Mouse (Mus musculus): Measurements from ENCODE around the gene Ccdc107.
A peak's percentile ranks its signal among the peaks of the same experiment; 100 is the strongest.

Gene Ccdc107

DNA sequence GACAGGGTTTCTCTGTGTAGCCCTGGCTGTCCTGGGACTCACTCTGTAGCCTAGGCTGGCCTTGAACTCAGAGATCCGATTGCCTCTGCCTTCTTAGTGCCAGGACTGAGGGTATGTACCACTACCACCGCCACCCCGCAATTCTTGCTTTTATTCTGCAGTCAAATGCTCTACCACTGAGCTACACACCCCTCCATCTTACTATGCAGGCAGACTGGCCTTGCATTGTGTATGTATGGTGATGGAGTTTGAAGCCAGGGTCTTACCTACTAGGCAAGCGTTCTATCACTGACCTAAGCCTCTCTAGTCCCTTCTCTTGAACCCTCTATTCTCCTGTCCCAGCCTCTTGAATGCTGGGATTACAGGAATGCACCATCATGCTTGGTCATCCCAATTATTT lies 20.6 kb downstream of the Ccdc107 start:
- no peak for DNase-seq (ENCODE audit: low read depth)

DNA sequence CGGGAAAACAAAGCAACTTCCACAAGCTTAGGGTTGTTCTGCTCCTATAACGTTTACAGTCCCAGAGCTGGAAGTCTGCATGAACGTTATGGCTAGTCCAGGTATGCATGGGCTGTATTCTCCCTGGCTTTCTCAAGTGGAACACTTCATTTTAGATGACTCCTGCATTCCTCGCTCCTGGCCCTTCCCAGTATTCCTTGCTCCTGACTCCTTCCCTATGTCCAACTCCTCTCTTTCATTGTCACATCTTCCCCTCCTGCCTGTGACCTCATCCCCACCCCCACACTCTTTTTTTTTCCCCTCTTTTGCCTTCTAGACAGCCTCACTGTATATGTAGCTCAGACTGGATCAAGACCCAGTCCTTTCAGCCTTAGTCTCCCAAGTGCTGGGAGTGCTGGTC lies 21.1 kb downstream of the Ccdc107 start:
- DNase-seq (ENCODE audit: low read depth) = no peak

DNA sequence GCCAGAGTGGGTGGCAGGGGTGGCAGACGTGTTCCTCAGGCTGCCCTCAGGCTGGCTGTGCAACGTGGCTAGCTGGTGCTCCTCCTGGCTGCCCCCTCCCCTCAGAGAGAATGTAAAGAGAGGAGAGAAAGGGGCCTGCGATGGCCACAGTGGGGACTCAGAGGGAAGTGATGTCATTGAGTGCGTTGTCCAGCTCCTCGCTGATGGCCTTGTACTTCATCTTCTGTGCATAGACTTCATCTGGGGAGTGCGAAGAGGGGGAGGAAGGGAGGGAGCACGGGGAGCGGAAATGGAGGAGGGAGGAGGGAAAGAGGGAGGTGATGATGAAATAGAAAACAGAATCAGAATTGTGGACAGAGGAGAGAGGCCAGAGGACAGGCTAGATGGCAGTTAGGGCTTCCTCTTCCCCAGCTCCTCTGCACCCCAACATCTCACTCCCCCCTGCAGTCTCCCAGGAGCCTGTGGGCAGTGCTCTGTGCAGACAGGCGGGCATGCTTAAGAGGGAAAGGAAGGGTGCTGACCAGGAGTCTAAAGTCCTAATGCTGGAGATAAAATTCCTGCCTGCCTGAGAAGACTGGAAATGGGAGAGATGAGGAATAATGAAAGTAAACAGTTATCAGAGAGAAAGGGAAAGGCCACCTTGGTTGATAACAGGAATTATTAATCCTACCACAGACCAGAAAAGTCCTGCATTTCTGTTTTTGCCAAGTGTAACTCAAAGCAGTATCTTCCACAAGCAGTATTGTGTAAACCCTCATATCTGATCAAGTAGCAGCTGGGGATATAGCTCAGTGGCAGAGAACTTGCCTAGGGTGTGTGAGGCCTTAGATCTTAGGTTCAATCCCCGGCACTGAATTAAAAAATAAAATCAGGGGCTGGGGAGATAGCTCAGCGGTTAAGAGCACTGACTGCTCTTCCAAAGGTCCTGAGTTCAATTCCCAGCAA lies 23.3 kb downstream of the Ccdc107 start:
- peak; percentile 68 for DNase-seq (ENCODE audit: low read depth)

DNA sequence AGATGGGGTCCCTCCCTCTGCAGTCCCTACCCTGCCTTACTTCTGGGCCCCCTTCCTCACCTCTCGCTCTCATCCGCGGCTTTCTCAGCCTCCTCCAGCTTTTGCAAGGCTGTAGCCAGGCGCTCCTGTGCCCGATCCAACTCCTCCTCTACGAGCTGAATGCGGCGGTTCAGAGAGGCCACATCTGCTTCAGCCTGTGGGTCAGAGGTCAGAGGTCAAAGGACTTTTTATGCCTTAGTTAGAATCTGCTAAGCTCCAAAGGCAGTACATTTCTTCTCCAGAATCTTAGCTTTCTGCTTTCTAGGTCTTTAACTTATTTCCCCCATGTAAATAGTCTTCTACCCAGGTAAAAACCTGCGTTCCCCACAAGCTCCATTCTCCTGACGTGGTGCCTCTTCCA lies 26.9 kb downstream of the Ccdc107 start:
- DNase-seq (ENCODE audit: low read depth) = no peak

DNA sequence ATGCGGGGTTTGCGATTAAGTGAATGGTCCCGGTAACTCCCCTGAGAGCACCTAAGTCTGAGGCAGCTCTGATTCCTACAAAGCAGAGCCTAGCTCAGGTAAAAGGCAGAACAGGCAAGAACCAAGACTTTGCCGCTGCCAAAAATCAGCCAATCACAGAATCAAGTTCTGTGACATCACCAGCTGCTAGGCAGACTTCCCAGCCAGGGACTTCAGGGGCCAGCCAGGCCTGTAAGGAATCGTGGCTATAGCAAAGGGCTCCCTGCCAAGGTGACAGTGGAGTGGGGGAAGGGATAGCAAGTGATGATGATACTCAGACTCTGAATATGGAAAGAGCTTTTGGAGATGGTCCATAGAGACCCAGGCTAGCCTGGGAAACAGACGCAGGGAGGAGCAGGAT lies 27.3 kb downstream of the Ccdc107 start:
- peak; percentile 80 for DNase-seq (ENCODE audit: low read depth)

DNA sequence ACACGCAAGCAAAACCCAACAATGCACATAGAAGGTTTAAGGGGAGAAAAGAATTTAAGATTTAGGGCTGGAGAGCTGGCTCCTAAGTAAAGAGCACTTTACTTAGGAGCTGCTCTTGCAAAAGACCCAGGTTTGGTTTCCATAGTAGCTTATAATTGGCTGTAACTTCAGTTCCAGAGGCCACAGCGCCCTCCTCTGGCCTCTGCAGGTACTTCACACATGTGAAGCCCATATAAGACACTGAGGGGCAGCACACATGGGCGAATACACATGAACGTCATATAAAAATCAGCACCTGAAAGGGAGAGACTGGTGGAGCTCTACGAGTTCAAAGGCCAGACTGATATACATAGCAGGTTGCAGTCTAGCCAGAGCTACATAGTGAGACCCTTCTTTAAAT lies 35.2 kb downstream of the Ccdc107 start:
- peak; percentile 70 for DNase-seq (ENCODE audit: low read depth)

DNA sequence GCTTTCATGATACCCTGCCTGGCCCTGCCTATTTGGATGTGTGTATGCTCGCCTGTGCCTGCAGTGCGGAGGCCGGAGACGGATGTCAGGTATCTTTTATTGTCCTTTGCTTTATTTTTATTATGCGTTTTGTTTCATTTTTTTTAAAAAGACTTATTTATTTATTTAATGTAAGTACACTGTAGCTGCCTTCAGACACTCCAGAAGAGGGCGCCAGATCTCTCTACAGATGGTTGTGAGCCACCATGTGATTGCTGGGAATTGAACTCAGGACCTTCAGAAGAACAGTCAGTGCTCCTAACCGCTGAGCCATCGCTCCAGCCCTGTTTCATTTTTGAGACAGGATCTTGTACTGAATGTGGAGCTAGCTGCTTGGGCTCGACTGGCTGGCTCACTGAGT lies 35.8 kb downstream of the Ccdc107 start:
- DNase-seq (ENCODE audit: low read depth) = peak; percentile 44

DNA sequence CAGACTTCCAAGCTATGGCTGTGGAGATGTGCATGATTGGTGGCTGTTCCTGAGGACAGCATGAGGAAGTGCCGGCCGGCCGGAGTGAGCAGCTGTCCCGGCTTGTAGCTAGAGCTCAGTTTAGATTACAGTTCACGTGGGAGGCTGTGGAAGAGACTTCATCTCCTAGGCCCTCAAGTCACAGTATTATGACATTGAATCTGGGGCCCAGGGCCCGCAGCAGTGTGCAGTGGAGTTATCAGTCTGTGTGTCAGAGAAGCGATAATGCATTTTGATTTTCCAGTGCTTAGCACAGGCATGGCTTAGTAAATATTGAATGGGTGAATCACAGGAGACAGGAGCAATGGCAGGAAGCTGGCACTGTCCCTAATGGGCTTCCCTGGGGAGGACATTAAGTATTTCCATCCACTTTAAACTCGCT lies 37.4 kb downstream of the Ccdc107 start:
- DNase-seq (ENCODE audit: low read depth) = no peak

DNA sequence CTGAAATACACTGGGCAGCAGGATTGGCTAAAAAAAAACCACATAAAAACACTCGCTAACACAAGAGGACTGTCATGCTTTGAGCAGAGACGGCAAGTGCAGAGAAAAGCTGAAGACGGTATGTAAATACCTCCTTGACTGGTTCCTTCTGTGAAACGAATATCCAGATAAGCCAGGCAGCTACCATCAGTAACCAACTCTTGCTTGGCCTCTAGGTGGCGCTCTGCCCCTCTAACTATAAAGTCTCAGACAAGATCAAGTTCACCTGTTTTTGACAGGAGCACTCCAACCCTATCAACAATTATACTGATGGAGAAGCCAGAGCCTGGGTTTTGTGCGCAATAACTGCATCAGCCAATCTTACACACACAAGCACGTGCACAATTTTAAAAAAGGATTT lies 37.9 kb downstream of the Ccdc107 start:
- DNase-seq (ENCODE audit: low read depth) = peak; percentile 89

DNA sequence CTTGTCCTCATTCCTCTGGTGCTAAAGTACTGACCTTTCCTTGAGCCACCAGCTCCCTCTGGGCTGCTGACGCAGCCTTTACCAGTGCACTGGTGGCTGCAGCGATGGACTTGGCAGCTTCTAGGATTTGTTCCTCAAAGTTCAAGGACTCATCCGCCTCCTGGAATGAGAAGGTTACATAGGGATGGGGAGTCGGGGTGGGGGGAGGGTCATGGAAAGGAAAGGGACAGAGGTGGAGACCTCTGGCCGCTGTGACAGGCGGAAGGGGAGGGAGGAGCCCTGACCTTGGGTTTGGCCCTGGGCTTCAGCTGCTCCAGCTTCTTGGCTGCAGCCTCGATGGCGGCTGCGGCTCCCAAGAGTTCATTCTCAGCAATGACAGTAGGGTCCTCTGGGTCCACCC lies 40.6 kb downstream of the Ccdc107 start:
- DNase-seq (ENCODE audit: low read depth) = no peak

DNA sequence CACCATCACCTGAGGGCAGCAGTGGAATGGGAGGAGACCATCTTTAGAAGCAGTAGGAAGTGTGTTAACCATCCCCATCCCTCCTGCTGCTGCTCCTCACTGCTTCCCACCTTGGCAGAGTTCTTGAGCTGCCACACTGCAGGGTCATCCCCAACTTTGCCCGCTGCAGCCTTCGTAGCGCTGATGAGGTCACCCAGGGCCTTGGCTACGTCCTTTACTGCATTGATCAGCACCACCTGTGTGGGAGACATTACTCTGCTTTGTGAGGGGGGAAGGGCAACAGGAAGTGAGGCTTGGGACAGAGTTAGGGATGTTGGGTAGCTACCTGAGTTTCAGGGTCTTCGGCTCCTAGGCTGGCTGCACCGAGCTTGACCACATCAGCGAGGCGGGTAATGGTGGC lies 42.9 kb downstream of the Ccdc107 start:
- no peak for DNase-seq (ENCODE audit: low read depth)

DNA sequence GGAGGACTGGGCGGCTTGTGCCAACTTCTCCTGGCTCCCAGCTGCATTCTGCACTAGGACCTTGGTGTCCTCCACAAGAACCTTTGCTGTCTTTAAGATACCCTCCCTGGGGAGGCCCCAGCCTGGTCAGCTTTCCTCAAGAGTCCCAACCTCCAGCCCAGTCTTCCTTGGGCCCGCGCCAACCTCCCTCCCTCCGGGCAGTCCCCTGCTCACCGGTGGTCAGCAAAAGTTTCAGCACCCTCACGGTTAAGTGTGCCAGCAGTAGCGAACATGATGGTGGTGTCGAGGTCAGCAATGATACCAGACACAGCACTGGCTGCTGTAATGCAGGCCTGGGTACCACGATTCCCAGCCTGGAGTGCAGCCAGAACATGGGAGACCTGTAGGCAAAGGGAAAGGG lies 43.3 kb downstream of the Ccdc107 start:
- DNase-seq (ENCODE audit: low read depth) = no peak

DNA sequence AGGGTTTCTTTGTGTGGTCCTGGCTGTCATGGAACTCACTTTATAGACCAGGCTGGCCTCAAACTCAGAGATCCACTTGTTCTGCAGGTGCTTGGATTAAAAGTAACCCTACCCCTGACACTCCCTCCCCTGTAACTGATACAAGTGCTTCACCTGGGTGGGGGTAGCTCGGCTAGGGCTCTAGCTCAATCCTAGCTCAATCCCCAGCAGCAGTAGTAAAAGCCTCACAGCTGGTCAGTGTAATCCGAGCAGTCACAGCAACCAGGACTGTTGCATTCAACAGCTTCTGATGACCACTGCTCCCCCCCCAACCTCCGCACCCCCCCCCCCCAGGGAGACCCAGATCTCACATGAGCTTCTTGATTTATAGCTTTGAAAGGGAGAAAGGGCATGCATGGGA lies 49.3 kb downstream of the Ccdc107 start:
- no peak for DNase-seq (ENCODE audit: low read depth)
